Mouse (Mus musculus): Measurements from ENCODE around the gene B3galt1. TPM values are rescaled to one million over a fixed set of nuclear protein-coding genes. Genes with fewer than 3 reads are reported as not detected.

The B3galt1 gene
- 10 to 100 TPM; 80.4 to 90.8 TPM for total RNA-seq (2021)

GRCm38 (mm10) chr2:67565480-67566331 is at the start of gene B3galt1:
Gene B3galt1 (plus strand): TSS chr2:67565871.
- DNase-seq (ENCODE audit: low spot score in 2 of 2) = peak; percentile 92 to 94
- intact Hi-C loops (cut with DNase I) = loop anchor here (5.0 to 10.0 kb wide), 2 partner anchors 189 to 787 kb away; no protein-coding TSS in a partner anchor

DNA sequence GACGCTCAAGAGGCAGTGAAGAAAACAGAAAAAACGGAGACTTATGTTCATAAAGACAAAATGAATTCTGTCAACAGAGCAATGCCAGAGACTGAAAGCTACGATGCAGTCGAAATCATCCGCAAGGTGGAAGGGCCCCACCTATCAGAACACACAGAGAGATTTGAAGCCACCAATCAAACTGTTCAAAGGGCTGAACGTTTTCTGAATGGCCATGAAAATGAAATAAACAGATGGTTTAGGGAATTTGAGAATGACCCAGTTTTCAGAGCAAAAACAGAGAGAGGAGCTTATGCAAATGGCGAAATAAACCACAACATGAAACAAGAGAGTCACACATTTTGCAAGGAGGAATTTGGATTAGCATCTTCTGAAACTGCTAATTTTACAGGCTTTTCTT is 49.3 kb upstream of the B3galt1 start:
- intact Hi-C loops (cut with DNase I) = no loop called here
- DNase-seq (ENCODE audit: low spot score in 2 of 2) = peak; percentile 10 to 24

GRCm38 (mm10) chr2:67535347-67535746 is 30.3 kb upstream of the B3galt1 start:
- DNase-seq (ENCODE audit: low spot score in 2 of 2) = no peak
- intact Hi-C loops (cut with DNase I) = no loop called here

DNA sequence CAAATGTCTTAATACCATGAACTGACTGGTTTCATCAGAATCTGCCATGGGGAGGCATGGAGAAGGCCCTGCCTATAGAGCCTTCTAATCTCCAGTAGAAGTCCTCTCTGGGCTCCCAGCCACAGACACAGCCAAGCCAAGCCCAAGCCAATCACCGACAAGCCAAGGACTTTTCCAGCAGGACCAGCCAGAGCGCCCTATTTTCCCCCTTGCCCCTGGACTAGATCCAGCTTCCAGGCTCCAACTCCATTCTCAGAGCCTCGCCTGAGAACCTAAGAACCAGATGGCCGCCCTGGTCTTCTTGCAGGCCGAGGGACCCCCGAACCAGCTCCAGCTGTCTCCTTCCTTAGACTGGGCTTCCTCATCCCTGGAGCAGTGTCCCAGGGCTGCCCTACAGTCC is 26.2 kb upstream of the B3galt1 start:
- no peak for DNase-seq (ENCODE audit: low spot score in 2 of 2)
- intact Hi-C loops (cut with DNase I) = no loop called here

GRCm38 (mm10) chr2:67541957-67542696 is 23.5 kb upstream of the B3galt1 start:
- intact Hi-C loops (cut with DNase I) = no loop called here

DNA sequence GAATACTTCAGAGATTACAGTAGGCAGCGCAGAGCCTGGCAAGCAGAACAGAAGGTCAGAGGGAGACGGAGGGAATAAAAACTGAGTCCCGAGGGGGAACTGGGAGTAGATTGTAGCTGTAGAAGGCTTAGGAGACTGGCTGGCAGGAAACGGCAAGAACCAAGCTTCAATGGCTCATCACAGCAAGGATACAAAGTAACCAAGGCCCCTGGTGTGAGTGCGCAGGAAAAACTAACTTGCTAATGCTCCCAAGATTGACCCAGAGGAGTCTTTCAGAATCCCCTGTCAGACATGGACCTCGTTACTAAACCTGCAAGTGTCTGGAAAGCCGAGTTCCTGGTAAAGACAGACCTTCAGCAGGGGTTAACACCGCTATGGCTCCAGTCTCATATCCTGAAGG is 21.2 kb upstream of the B3galt1 start:
- DNase-seq (ENCODE audit: low spot score in 2 of 2) = no peak
- intact Hi-C loops (cut with DNase I) = no loop called here

More at GRCm38 (mm10) chr2:67541957-67542696, 23.5 kb upstream of the B3galt1 start:
- DNase-seq (ENCODE audit: low spot score in 2 of 2) = no peak

- intact Hi-C loops (cut with DNase I) = loop anchor here (5.0 to 10.0 kb wide), 2 partner anchors 190 to 787 kb away; no protein-coding TSS in a partner anchor
- peak; percentile 67 to 72 for DNase-seq (ENCODE audit: low spot score in 2 of 2)
Measured at GRCm38 (mm10) chr2:67564851-67565479, 706 bp upstream of the B3galt1 start.

DNA sequence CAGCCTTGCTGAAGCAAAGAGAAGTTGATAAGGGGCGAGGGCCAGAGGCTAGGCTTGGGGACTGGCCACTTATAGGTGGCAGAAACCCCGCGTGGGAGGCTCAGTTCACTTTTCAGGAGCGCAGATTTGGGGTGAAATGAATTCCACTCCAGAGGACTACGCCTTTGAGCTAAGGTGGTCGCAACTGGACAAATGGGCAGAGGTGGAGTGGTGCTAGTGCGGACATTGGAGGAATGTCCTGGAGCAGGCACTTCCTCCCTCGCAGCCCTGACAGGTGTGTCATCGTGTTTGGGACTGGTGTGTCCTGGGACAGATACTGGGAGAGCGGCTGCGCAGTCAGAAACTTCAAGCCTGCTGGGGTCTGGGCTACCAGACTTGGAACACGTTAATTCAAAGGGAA is 895 bp downstream of the B3galt1 start:
- intact Hi-C loops (cut with DNase I) = loop anchor here (5.0 to 10.0 kb wide), 2 partner anchors 188 to 786 kb away; no protein-coding TSS in a partner anchor
- no peak for DNase-seq (ENCODE audit: low spot score in 2 of 2)

GRCm38 (mm10) chr2:67567141-67567680 is 1.5 kb downstream of the B3galt1 start:
- intact Hi-C loops (cut with DNase I) = loop anchor here (5.0 to 10.0 kb wide), 2 partner anchors 188 to 785 kb away; no protein-coding TSS in a partner anchor

DNA sequence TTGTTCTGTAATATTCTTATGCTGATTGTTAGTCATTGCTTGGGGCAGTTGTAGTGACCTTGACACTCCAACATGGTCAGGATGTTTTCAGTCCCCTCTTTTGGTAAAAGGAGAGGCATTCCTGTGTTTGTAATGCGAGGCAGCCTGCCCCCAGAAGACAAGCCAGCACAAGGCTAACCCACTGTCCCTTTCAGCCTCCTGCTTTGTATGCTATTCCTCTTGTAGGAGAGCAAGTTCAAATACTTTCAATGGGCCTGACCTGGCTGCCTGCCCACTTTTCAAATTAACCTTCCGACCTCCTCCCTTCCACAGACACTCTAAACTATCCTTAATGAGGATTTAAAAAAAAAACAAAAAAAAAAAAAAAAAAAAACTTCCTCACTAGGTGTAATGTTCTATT is 11.0 kb downstream of the B3galt1 start:
- DNase-seq (ENCODE audit: low spot score in 2 of 2) = no peak
- intact Hi-C loops (cut with DNase I) = no loop called here

More at GRCm38 (mm10) chr2:67567141-67567680, 1.5 kb downstream of the B3galt1 start:
- DNase-seq (ENCODE audit: low spot score in 2 of 2) = peak in 1 of 2 experiments; percentile 14

DNA sequence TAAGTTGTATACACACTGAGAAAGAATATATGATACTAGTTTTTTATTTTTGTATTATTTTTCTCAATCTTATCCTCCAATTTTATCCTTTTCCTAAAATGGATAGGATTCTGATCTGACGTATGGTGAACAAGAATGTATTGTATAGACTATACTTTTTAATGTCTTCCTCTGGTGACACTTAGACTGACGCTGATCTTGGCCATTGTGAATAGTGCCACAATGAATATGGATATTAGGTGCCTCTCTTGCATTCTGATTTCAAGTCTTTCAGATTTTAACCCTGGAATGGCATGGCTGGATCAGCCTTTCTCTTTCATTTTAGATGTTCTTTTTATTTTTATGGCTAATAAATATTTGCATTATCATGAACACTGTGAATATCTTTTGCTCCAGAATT is 17.4 kb downstream of the B3galt1 start:
- no peak for DNase-seq (ENCODE audit: low spot score in 2 of 2)
- intact Hi-C loops (cut with DNase I) = no loop called here

DNA sequence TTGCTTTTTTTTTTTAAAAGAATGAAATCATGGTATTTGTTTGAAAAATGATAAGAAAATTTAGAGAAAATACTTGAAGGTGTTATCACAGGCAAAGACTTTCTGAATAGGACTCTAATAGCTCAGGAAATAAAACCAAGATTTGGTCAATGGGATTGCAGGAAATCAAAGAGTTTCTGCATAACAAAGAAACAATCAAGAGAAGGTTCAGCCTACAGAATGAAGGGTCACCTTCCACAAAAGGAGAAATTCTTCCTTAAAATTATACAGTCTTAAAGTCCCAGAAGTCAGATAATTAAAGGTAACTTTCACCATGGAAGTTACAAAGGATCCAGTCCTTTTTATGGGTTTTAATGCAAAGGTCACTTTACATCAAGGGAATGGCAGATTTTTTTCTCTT is 24.7 kb downstream of the B3galt1 start:
- intact Hi-C loops (cut with DNase I) = no loop called here
- no peak for DNase-seq (ENCODE audit: low spot score in 2 of 2)

DNA sequence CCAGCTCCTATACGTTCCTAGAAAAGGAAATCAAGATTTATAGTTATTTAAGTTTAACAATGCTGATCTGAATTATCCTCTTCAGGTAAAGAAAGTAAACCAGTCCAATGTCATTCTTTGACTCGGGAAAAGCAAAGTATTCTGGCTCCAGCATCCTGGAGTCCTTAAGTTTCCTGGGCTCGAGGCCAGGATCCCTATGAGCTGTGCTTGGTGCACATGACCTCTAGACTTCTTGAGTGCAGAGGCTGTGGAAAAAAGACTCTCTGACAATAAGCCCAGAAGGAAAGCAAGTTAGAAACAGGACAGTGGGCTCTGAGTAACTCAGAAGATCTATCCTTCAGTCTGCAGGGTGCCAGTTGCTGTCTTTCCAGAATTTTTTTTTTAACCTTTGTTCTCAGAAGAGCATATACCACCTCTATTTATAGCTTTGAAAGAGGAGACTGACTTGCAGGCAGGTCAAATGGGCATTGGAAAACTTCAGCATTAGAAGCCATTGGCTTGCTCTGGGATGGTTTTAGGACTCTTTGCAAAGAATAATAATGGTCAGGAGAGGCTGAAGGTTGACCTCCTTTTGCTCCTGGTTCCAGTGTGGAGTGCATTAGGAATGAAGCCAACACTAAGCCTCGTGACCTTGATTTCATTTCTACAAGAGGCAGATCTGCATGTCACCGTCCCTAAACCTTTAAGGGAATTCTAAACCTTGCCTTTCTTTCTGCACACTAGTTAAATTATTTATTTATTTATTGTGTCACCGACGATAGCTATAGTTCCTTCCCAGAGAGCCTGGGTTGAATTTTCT is 26.4 kb downstream of the B3galt1 start:
- intact Hi-C loops (cut with DNase I) = no loop called here
- DNase-seq (ENCODE audit: low spot score in 2 of 2) = no peak

- intact Hi-C loops (cut with DNase I) = no loop called here
- no peak for DNase-seq (ENCODE audit: low spot score in 2 of 2)
Measured at GRCm38 (mm10) chr2:67622902-67623301, 57.2 kb downstream of the B3galt1 start.

- DNase-seq (ENCODE audit: low spot score in 2 of 2) = no peak
- intact Hi-C loops (cut with DNase I) = no loop called here
Measured at GRCm38 (mm10) chr2:67627667-67628066, 62.0 kb downstream of the B3galt1 start.

- intact Hi-C loops (cut with DNase I) = no loop called here
- DNase-seq (ENCODE audit: low spot score in 2 of 2) = no peak
Measured at GRCm38 (mm10) chr2:67628289-67628688, 62.6 kb downstream of the B3galt1 start.

DNA sequence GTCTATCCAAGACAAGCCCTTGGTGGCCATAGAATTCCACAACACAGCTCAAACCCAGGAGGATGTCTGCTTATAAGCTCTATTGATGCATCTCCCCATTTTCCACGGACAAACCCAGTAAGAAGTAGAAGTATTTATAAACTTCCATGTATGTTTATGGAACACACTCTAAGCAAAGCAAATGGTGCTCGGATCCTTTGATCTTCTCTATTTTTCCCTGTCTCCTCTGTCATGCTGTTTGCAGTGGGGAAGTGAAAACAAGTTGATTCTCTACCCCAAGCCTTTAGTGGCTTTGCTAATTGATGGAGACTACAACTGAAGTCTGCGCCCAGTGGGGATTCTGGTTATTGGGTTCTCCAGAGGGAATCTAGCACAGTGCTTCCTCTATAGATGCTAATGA is 89.2 kb downstream of the B3galt1 start:
- intact Hi-C loops (cut with DNase I) = no loop called here

GRCm38 (mm10) chr2:67657372-67657771 is 91.7 kb downstream of the B3galt1 start:
- DNase-seq (ENCODE audit: low spot score in 2 of 2) = peak in 1 of 2 experiments; percentile 13
- intact Hi-C loops (cut with DNase I) = no loop called here

More for the DNA sequence above, 89.2 kb downstream of the B3galt1 start:
- no peak for DNase-seq (ENCODE audit: low spot score in 2 of 2)

GRCm38 (mm10) chr2:67658091-67658490 is 92.4 kb downstream of the B3galt1 start:
- intact Hi-C loops (cut with DNase I) = no loop called here
- no peak for DNase-seq (ENCODE audit: low spot score in 2 of 2)

Measured in left cerebral cortex, postnatal 36 days (tissue).